Mouse (Mus musculus) C2C12 (cell line): ENCODE results near the gene Itch.

Source experiments
- CTCF ChIP-seq: IDR thresholded peaks from one replicate; pipeline ENCODE4 v1.5.1; 2011; ENCODE audit not compliant: control insufficient read depth, insufficient read depth, insufficient read length
- MAX ChIP-seq: IDR thresholded peaks from one replicate; pipeline ENCODE4 v1.6.1; 2011; ENCODE audit warnings: mild to moderate bottlenecking, control low read depth

- TF ChIP-seq CTCF (no peak), MAX (no peak)
Observed at GRCm38 (mm10) chr2:155207419-155207818, 74.1 kb downstream of the Itch start.
